9 mouse cellular contexts compared by ENCODE assay signal in the genomic region with DNA sequence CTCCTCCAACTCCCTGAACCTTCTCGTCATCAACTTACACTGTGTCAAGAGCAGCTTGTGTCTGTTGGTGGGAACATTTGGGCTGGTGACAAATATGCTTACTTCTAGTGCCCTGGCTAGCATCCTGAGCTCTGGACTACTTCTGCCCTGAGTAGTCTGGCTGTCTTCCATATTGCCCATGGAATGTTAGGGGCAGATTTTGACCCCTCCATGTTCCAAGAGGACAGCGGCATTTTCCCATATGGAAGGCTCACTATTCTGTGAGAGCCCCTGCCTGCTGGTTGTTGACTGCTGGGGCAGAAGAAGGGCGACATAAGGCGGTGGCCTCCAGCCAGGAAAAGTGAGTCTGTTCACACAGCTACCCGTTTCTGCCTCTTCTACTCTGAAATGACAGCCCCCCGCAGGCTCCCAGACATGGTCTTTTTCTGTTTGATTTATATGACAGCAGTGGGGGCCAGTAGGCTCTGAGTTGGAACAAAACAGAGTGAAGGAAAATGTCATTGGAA. TPM values are rescaled to one million over a fixed set of nuclear protein-coding genes. Genes with fewer than 3 reads are reported as not detected.
DNase-seq lines count a peak whose midpoint lies in the region; ATAC-seq and TF ChIP-seq lines count a peak whose summit lies in the region.
"Had no signal": no experiment of that assay in that cellular context is flagged by ENCODE, and none has a peak within 500 bp of the region (broad histone marks: within the 10 kb centered on the region; RNA-seq: fewer than 3 reads in every experiment).

No protein-coding gene starts in this region.

- 42% methylated on average over 6 of the region's 6 CpGs for WGBS in lung, postnatal 0 days
- WGBS in heart, embryonic 15.5 days, result 38% methylated on average over 6 of the region's 6 CpGs

- H3K4me3 ChIP-seq in lung, postnatal 0 days (ENCODE audit: low read depth, low read length), result no peak overlapping the region
- no peak overlapping the region for H3K4me3 ChIP-seq in heart, embryonic 15.5 days
- H3K4me3 ChIP-seq: myocyte had no signal

- TF ChIP-seq CTCF in lung, postnatal 0 days (IDR thresholded peaks at IDR 0.05), result no peak

- no peak overlapping the region for H3K27ac ChIP-seq in lung, postnatal 0 days (ENCODE audit: low read length)
- H3K27ac ChIP-seq in heart, embryonic 15.5 days, result peak overlapping the region; percentile 24

- H3K9me3 ChIP-seq in lung, postnatal 0 days (ENCODE audit: low read length), result no peaks in the 10 kb centered on the region
- no peaks in the 10 kb centered on the region for H3K9me3 ChIP-seq in heart, embryonic 15.5 days (replicated peaks)

- peak; percentile 55 for DNase-seq in adrenal gland, postnatal 10 days
- no peak for DNase-seq in adrenal gland, postnatal 4 days (ENCODE audit: low spot score in 2 of 2)
- peak; percentile 30 for DNase-seq in lung, postnatal 0 days (ENCODE audit: low spot score)
- DNase-seq in lung, postnatal 14 days, result no peak
- DNase-seq in layer of hippocampus, postnatal 10 days (ENCODE audit: low spot score in 2 of 2), result peak; percentile 73 to 77
- no peak for DNase-seq in embryo, embryonic 9.5 days (ENCODE audit: extremely low spot score)

- no peak for TF ChIP-seq EP300 in lung, postnatal 0 days (IDR thresholded peaks at IDR 0.05)

- H3K4me1 ChIP-seq in lung, postnatal 0 days (ENCODE audit: insufficient read depth, low read depth, low read length), result no peaks in the 10 kb centered on the region; the same call in 1 of the 2 replicates
- peaks cover 54% of the 10 kb centered on the region for H3K4me1 ChIP-seq in heart, embryonic 15.5 days (replicated peaks)

- no peak overlapping the region for H3K9ac ChIP-seq in lung, postnatal 0 days (replicated peaks; ENCODE audit: low read depth)
- no peak overlapping the region for H3K9ac ChIP-seq in heart, embryonic 15.5 days

- no peaks in the 10 kb centered on the region for H3K27me3 ChIP-seq in lung, postnatal 0 days (replicated peaks; ENCODE audit: insufficient read depth, low read length)
- H3K27me3 ChIP-seq in heart, embryonic 15.5 days, result no peaks in the 10 kb centered on the region

- no peak overlapping the region for H3K4me2 ChIP-seq in lung, postnatal 0 days (replicated peaks; ENCODE audit: low read depth, low read length)
- H3K4me2 ChIP-seq in heart, embryonic 15.5 days, result no peak overlapping the region

- ATAC-seq in lung, postnatal 0 days, result no peak; the same call in 1 of the 2 replicates
- no peak for ATAC-seq in heart, embryonic 15.5 days (replicated peaks; ENCODE audit: insufficient number of reproducible peaks, insufficient read depth, low FRiP score, low read depth)
- no peak for ATAC-seq in granulocyte monocyte progenitor cell, adult 5-6 weeks (replicated peaks; ENCODE audit: poor library complexity, severe bottlenecking)

- H3K36me3 ChIP-seq in lung, postnatal 0 days (ENCODE audit: insufficient read depth, low read length), result peaks cover 13% of the 10 kb centered on the region; the same call in 1 of the 2 replicates
- H3K36me3 ChIP-seq in heart, embryonic 15.5 days, result peaks cover 8% of the 10 kb centered on the region; the same call in 1 of the 2 replicates

RNA-seq across cellular contexts. Expression of gene Srebf1, which starts 33.8 kb away (rescaled TPM):
- 100 to 1,000 TPM; 126 to 185 TPM for total RNA-seq in adrenal gland, postnatal 10 days (2021)
- 100 to 1,000 TPM; 135 to 160 TPM for total RNA-seq in adrenal gland, postnatal 4 days (2021)
- polyA plus RNA-seq in lung, postnatal 0 days (2015; fragmentation: Nextera tagmentation; extraction: Ambion mirVana), result 61.7 and 70.1 TPM in 2 replicates
- 36.5 and 61.1 TPM in 2 replicates for polyA plus RNA-seq in heart, embryonic 15.5 days (2015; fragmentation: Nextera tagmentation; extraction: Ambion mirVana)
- 10 to 100 TPM; 46.8 to 52.8 TPM for total RNA-seq in layer of hippocampus, postnatal 10 days (2021)
- total RNA-seq in granulocyte monocyte progenitor cell, adult 5-6 weeks (2014; fragmentation: Nextera tagmentation), result 27.3 and 33.0 TPM in 2 replicates
- total RNA-seq in granulocyte monocyte progenitor cell, adult 5-6 weeks (2017), result 36.8 and 42.0 TPM in 2 replicates

Comparison
In these comparisons a context has a peak if more than half of its experiments do, and no peak if none do; other contexts are left out.
1. DNase-seq: peak in adrenal gland, postnatal 10 days (single experiment), lung, postnatal 0 days (single experiment) and layer of hippocampus, postnatal 10 days (2 of 2); none in adrenal gland, postnatal 4 days (0 of 2), lung, postnatal 14 days (single experiment) and embryo, embryonic 9.5 days (single experiment).